Mouse (Mus musculus) thymus, adult 2 months (tissue): ENCODE results near the gene Zfp11.
"Not testable (repeated sequence)": the region's sequence is repeated elsewhere in the genome, so short reads cannot be mapped to it uniquely, and the experiment has no call there.

Source experiments
- CTCF ChIP-seq: fragments of 200-500 bp; IDR thresholded peaks from 2 replicates; pipeline ENCODE4 v1.5.1; 2012; ENCODE audit warnings: mild to moderate bottlenecking, control low read depth, low read length, moderate library complexity, borderline replicate concordance; ENCODE audit not compliant: control insufficient read depth, poor library complexity, insufficient read depth; ENCODE audit errors: extremely low read depth
- POLR2A ChIP-seq: fragments of 200-500 bp; IDR thresholded peaks from 2 replicates; pipeline ENCODE4 v1.6.1; 2012; ENCODE audit warnings: mild to moderate bottlenecking, low read length, control low read depth, moderate library complexity; ENCODE audit not compliant: control insufficient read depth, poor library complexity, insufficient read depth; ENCODE audit errors: extremely low read depth

DNA sequence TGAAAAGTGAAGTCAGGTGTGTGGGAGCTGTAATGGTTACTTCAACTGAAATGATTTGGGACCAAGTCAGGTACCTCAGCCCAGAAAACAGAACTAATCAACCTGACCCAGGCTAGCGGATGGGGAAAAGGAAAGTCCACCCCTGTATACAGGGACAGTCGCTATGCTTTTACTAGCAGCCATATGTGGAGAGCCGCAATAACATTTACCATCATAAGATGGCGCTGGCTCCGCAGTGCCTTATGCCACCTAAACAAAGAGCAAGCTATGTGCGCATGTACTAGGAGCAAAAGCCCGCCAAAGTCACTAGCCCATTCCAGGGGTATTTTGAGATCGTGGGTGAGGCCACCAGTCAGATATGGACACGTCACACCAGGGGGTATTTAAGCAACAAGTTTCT lies 49.3 kb downstream of the Zfp11 start:
- TF ChIP-seq POLR2A, CTCF: not testable (repeated sequence)
